Mouse (Mus musculus): ENCODE results near the gene Spred1. TPM values are rescaled to one million over a fixed set of nuclear protein-coding genes. Genes with fewer than 3 reads are reported as not detected.

The Spred1 gene
- polyA plus RNA-seq, 1 experiment from 2014 or later, result 7.6 TPM

DNA sequence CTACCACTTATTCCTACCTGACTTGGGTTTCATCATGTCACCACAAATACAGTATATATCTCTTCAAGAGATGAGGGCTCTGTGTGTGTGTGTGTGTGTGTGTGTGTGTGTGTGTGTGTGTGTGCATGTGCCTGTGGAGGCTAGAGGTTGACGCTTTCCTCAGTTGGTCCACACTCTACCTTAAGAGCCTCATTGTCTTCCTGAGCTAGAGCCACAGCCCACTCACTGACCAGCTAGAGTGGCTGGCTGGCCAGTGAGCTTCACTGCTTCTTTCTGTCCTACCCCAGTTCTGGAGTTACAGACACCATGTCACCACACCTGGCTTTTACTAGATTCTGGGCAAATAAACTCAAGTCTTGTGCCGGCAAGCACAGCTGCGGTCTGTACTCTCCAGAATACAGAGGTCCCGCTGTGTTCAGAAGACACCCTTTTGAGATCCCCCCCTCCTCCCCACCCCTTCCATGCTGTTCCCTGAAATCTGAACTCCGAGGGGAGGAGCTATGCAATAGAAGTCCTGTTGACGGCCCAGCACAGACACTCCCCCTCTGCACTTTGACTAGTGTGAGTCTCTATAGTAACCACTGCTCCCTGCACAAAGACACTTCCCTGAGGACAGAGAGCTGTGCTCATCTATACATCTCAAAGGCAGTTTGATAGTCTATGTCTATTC, 89.4 kb downstream of the Spred1 start:
- no peaks in the 10 kb centered on the region for H3K9me3 ChIP-seq (replicated peaks; ENCODE audit: control insufficient read depth, low read length, poor library complexity, severe bottlenecking)
- H3K36me3 ChIP-seq (ENCODE audit: control insufficient read depth, insufficient read depth, low read length), result no peaks in the 10 kb centered on the region
- H3K4me3 ChIP-seq (ENCODE audit: low read depth, low read length), result no peak overlapping the region
- H3K9ac ChIP-seq (ENCODE audit: low read depth, low read length), result no peak overlapping the region
- peak; percentile 93 for ATAC-seq
- H3K4me2 ChIP-seq (ENCODE audit: low read length), result peak overlapping the region; percentile 38
- H3K4me1 ChIP-seq (ENCODE audit: control insufficient read depth, insufficient read depth, low read length), result peaks cover 5% of the 10 kb centered on the region
- no peaks in the 10 kb centered on the region for H3K27me3 ChIP-seq (ENCODE audit: control insufficient read depth, insufficient read depth, low read depth, low read length)
- H3K27ac ChIP-seq (ENCODE audit: low read length), result no peak overlapping the region
- WGBS, result 6% methylated on average over 6 of the region's 6 CpGs

DNA sequence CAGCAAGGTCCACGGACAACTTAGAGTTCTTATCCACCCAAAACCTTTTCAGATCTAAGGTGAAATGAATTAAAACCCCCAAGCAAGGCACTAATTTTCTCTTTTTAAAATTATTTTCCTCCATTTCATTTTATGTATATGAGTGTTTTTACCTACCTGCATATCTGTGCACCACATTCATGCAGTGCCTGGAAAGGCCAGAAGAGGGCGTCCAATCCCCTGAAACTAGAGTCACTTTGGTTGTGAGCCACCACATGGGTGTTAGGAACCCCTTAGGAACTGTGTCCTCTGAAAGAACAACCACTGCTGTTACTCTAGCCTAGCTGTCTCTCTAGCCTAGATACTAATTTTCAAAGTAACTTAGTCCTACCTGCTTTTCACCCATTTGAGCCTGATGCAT, 95.0 kb downstream of the Spred1 start:
- H3K9me3 ChIP-seq (replicated peaks; ENCODE audit: control insufficient read depth, low read length, poor library complexity, severe bottlenecking), result no peaks in the 10 kb centered on the region
- H3K4me1 ChIP-seq (ENCODE audit: control insufficient read depth, insufficient read depth, low read length), result peaks cover 4% of the 10 kb centered on the region
- ATAC-seq, result no peak
- H3K4me3 ChIP-seq (ENCODE audit: low read depth, low read length), result no peak overlapping the region
- no peaks in the 10 kb centered on the region for H3K27me3 ChIP-seq (ENCODE audit: control insufficient read depth, insufficient read depth, low read depth, low read length)
- no peaks in the 10 kb centered on the region for H3K36me3 ChIP-seq (ENCODE audit: control insufficient read depth, insufficient read depth, low read length)
- H3K9ac ChIP-seq (ENCODE audit: low read depth, low read length), result no peak overlapping the region
- 65% methylated on average over 2 of the region's 2 CpGs for WGBS
- H3K4me2 ChIP-seq (ENCODE audit: low read length), result no peak overlapping the region
- H3K27ac ChIP-seq (ENCODE audit: low read length), result no peak overlapping the region

DNA sequence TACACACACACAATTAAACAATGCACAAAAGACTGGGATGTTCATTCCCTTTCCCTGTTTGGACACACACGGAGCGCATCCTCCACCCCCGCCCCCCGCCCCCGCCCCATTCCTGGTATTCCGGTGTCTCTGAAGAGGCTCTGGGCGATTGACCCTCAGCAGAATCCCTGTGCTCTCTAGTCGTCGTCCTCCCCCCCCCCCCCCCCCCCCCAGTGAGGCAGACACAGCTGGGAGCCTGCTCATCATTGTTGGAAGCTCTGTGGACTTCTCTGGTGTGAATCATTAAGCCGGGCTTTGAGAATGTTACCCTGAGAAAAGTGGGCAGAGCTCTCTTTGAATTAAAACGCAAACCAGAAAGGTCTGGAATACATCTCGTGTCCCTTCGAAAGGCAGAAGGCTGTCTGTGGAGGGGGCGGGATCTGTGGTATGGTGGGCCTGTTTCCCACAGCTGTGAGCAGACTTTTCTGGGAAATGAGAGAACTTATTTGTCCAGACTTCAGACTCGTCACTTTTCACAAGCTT, 96.6 kb downstream of the Spred1 start:
- ATAC-seq, result no peak
- WGBS, result 12% methylated on average over 15 of the region's 15 CpGs
- H3K9me3 ChIP-seq (replicated peaks; ENCODE audit: control insufficient read depth, low read length, poor library complexity, severe bottlenecking), result no peaks in the 10 kb centered on the region
- peaks cover 4% of the 10 kb centered on the region for H3K4me1 ChIP-seq (ENCODE audit: control insufficient read depth, insufficient read depth, low read length)
- no peaks in the 10 kb centered on the region for H3K27me3 ChIP-seq (ENCODE audit: control insufficient read depth, insufficient read depth, low read depth, low read length)
- peak overlapping the region; percentile 33; the same call in 1 of the 2 replicates for H3K4me2 ChIP-seq (ENCODE audit: low read length)
- H3K9ac ChIP-seq (ENCODE audit: low read depth, low read length), result no peak overlapping the region
- H3K27ac ChIP-seq (ENCODE audit: low read length), result no peak overlapping the region
- H3K4me3 ChIP-seq (ENCODE audit: low read depth, low read length), result no peak overlapping the region
- no peaks in the 10 kb centered on the region for H3K36me3 ChIP-seq (ENCODE audit: control insufficient read depth, insufficient read depth, low read length)

DNA sequence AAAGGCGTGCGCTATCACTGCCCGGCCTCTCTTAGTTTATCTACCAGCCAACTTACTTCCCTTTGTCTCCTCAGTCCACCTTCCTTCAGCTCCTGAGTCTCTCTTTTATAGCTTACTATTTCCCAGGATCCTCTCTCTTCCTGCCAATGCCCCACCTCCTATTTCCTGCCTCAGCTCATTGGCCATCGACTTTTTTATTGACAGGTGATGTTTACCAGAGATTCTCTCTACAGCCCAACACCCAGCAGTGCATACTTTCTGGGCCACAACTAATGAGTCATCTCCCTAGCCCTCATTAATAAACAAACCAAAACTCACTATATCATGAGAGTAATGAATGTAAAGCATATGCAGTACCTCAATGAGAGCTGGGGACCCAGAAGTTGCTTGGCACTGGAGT, 98.4 kb downstream of the Spred1 start:
- Histone ChIP-seq H3K36me3 (ENCODE audit: control insufficient read depth, insufficient read depth, low read length) (no peaks in the 10 kb centered on the region), H3K4me1 (ENCODE audit: control insufficient read depth, insufficient read depth, low read length) (peaks cover 4% of the 10 kb centered on the region), H3K27ac (ENCODE audit: low read length) (no peak overlapping the region), H3K4me2 (ENCODE audit: low read length) (no peak overlapping the region), H3K4me3 (ENCODE audit: low read depth, low read length) (no peak overlapping the region), H3K9ac (ENCODE audit: low read depth, low read length) (no peak overlapping the region), H3K27me3 (ENCODE audit: control insufficient read depth, insufficient read depth, low read depth, low read length) (no peaks in the 10 kb centered on the region), H3K9me3 (replicated peaks; ENCODE audit: control insufficient read depth, low read length, poor library complexity, severe bottlenecking) (no peaks in the 10 kb centered on the region)
- WGBS, result 97% methylated on average over 4 of the region's 4 CpGs
- ATAC-seq, result no peak

DNA sequence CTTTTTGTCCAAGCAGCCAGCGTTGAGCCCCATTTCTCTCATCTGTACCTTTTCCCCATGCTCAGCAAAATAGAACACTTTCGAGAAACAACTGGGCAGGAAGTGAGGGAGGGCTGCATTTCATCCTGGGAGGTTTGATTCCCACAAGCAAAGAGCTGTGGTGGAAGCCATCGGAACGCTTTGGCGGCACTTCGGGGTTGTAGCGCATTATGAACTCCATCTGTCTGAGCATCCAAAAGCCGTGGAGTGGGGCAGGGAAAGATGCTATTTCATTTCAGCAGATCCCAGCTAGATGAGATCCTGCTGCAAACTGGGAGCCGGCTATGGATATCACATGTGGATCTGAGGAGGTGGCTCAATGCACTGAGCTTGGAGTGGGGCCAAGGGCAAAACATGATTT, 101.5 kb downstream of the Spred1 start:
- no peak for ATAC-seq
- H3K4me3 ChIP-seq (ENCODE audit: low read depth, low read length), result no peak overlapping the region
- 91% methylated on average over 9 of the region's 9 CpGs for WGBS
- H3K9ac ChIP-seq (ENCODE audit: low read depth, low read length), result no peak overlapping the region
- no peak overlapping the region for H3K27ac ChIP-seq (ENCODE audit: low read length)
- H3K9me3 ChIP-seq (replicated peaks; ENCODE audit: control insufficient read depth, low read length, poor library complexity, severe bottlenecking), result no peaks in the 10 kb centered on the region
- no peaks in the 10 kb centered on the region for H3K36me3 ChIP-seq (ENCODE audit: control insufficient read depth, insufficient read depth, low read length)
- no peaks in the 10 kb centered on the region for H3K27me3 ChIP-seq (ENCODE audit: control insufficient read depth, insufficient read depth, low read depth, low read length)
- H3K4me1 ChIP-seq (ENCODE audit: control insufficient read depth, insufficient read depth, low read length), result peaks cover 3% of the 10 kb centered on the region
- no peak overlapping the region for H3K4me2 ChIP-seq (ENCODE audit: low read length)

DNA sequence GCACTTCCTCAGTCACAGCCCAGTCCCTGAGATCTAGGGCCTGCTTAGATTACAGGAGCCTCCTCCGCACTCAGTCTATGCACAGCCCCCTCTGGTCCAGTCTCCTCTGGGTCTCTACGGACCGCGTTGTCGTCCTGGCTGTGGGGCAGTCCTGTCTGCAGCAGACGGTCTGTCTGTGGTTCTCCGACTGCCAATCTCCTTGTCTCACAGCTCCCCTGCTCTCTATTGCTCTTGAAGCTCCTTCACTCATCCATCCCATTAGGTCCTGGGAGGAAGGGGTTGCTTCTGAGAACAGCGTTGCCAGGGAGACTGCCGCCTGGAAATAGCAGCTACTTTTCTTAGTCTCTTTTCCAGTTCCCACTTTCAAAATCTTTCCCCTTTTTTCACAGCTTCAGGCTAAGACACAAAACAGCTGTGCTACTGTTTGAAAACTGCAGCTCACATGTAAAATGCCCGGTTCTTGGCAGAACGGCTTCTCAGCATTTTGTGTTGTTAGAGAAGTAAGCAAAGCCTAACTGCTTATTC, 107.5 kb downstream of the Spred1 start:
- WGBS, result 17% methylated on average over 11 of the region's 11 CpGs
- Histone ChIP-seq H3K27ac (ENCODE audit: low read length) (peak overlapping the region; percentile 71; the same call in 1 of the 2 replicates), H3K36me3 (ENCODE audit: control insufficient read depth, insufficient read depth, low read length) (no peaks in the 10 kb centered on the region), H3K4me2 (ENCODE audit: low read length) (peak overlapping the region; percentile 36), H3K27me3 (ENCODE audit: control insufficient read depth, insufficient read depth, low read depth, low read length) (no peaks in the 10 kb centered on the region), H3K4me3 (ENCODE audit: low read depth, low read length) (no peak overlapping the region), H3K9me3 (replicated peaks; ENCODE audit: control insufficient read depth, low read length, poor library complexity, severe bottlenecking) (no peaks in the 10 kb centered on the region), H3K9ac (ENCODE audit: low read depth, low read length) (0 out of 2 replicates have a peak overlapping the region, but pooled peaks have one; percentile 30), H3K4me1 (ENCODE audit: control insufficient read depth, insufficient read depth, low read length) (peaks cover 14% of the 10 kb centered on the region)
- ATAC-seq, result peak; percentile 79

DNA sequence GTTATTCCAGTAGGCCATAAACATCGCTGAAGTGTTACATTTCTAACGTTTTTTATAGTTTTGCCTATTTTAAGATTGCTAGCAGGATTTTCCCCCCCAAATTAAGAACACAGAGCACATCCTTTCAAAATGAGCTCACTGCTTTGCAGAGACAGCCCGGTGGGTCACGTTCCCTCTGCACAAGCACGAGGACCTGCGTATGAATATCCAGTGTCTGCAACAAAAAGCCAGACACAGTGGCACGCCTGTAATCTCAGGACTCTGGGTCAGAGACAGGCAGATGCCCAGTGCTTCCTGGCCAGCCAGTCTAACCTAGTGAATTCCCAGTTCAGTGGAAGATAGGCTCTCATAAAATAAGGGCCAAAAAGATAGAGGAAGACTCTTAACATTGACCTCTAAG, 109.1 kb downstream of the Spred1 start:
- no peak overlapping the region for H3K4me3 ChIP-seq (ENCODE audit: low read depth, low read length)
- H3K9ac ChIP-seq (ENCODE audit: low read depth, low read length), result no peak overlapping the region
- H3K9me3 ChIP-seq (replicated peaks; ENCODE audit: control insufficient read depth, low read length, poor library complexity, severe bottlenecking), result no peaks in the 10 kb centered on the region
- H3K4me2 ChIP-seq (ENCODE audit: low read length), result no peak overlapping the region
- H3K4me1 ChIP-seq (ENCODE audit: control insufficient read depth, insufficient read depth, low read length), result peaks cover 14% of the 10 kb centered on the region
- H3K27ac ChIP-seq (ENCODE audit: low read length), result no peak overlapping the region
- ATAC-seq, result no peak
- H3K27me3 ChIP-seq (ENCODE audit: control insufficient read depth, insufficient read depth, low read depth, low read length), result no peaks in the 10 kb centered on the region
- no peaks in the 10 kb centered on the region for H3K36me3 ChIP-seq (ENCODE audit: control insufficient read depth, insufficient read depth, low read length)
- 64% methylated on average over 7 of the region's 7 CpGs for WGBS

DNA sequence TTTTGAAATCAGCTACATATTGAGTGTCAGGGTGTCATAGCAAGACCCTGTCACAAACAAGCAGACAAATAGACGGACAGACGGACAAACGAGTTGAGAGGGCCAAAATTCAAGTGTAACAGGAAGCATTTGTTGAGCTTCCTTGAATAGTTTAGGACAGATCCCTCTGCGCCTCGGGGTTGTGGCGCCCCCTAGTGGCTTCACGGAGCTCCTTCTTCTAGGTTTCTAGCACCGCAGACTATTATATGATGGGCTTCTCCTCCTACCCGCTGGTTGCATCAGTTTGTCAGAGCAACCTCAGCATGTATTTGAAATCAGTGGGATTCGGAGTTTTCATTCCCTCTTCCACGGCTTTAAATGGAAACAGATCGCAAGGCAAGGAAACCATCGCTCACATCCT, 110.1 kb downstream of the Spred1 start:
- H3K9me3 ChIP-seq (replicated peaks; ENCODE audit: control insufficient read depth, low read length, poor library complexity, severe bottlenecking), result no peaks in the 10 kb centered on the region
- H3K4me1 ChIP-seq (ENCODE audit: control insufficient read depth, insufficient read depth, low read length), result peaks cover 14% of the 10 kb centered on the region
- H3K4me3 ChIP-seq (ENCODE audit: low read depth, low read length), result no peak overlapping the region
- no peak overlapping the region for H3K27ac ChIP-seq (ENCODE audit: low read length)
- 5% methylated on average over 13 of the region's 13 CpGs for WGBS
- peak overlapping the region; percentile 27 for H3K4me2 ChIP-seq (ENCODE audit: low read length)
- no peak overlapping the region for H3K9ac ChIP-seq (ENCODE audit: low read depth, low read length)
- no peaks in the 10 kb centered on the region for H3K27me3 ChIP-seq (ENCODE audit: control insufficient read depth, insufficient read depth, low read depth, low read length)
- ATAC-seq, result peak; percentile 91
- H3K36me3 ChIP-seq (ENCODE audit: control insufficient read depth, insufficient read depth, low read length), result no peaks in the 10 kb centered on the region

Data from midbrain, embryonic 16.5 days (tissue).